Mouse (Mus musculus) inflammation-experienced regulatory T-cells, adult 16 weeks (primary cell): ENCODE results near the gene Zc3h12a. TPM values are rescaled to one million over a fixed set of nuclear protein-coding genes. Genes with fewer than 3 reads are reported as not detected.

Experiments
- polyA plus RNA-seq: library from polyadenylated mRNA; unstranded; fragments of 100-300 nt; shearing (Covaris generic); gene quantifications from one replicate; pipeline ENCODE4 v1.2.1, GENCODE M21; 2017

The Zc3h12a gene
- polyA plus RNA-seq = 23.3 TPM

DNA sequence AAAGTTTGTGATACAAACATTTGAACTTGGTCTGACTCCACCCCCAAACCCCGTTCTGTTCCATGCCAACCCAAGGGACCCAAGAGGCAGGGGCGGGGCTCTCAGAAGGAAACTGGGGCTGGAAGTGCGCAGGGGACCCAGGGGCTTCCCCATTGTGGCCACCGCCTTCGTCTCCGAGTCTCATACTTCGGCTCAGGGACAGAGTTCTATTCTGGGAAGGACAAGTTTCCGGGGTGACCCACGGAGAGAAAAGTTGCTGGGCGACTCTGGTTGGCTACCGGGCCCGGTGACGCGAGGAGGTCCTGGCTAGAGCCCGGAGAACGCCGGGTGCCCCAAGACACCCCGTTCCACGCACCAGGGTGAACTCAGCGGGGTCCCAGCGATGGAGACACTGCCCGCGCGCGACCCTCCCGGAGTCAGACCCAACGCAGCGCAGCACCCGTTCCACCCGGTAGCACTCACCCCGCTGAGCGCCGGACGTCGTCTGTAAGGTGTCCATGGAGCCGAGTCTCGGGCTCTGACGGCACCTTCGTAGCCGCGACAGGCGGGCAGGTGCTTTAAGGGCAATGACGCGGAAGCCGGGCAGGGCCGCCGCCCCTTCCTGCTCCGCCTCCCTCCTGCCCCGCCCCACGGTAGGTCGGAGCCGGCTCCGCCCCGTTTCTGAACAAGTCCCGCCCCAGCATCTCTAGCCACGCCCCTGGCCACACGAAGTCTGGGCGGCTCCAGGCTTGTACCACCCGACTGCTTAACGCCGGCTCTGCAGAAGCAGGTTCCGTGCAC lies at the start of gene Zc3h12a:
Gene Zc3h12a (minus strand): TSS at position 536 of the 780 bp plus-strand sequence.

GRCm38 (mm10) chr4:125084403-125085345 lies 43.0 kb downstream of the Zc3h12a start, which contains the start of gene Meaf6:
Gene Meaf6 (plus strand): TSS chr4:125085134.

Other genes with a start within 250 kb of the Zc3h12a start
- gene Epha10, start 246.9 kb downstream of the Zc3h12a start, polyA plus RNA-seq = not detected
- 21.0 TPM for gene 9930104L06Rik, start 190.8 kb downstream of the Zc3h12a start, polyA plus RNA-seq
- gene Cdca8, start 188.5 kb downstream of the Zc3h12a start, polyA plus RNA-seq = 16.5 TPM
- not detected for gene Rspo1, start 141.4 kb downstream of the Zc3h12a start, polyA plus RNA-seq
- 92.9 TPM for gene Gnl2, start 111.3 kb downstream of the Zc3h12a start, polyA plus RNA-seq
- not detected for gene Dnali1, start 62.1 kb downstream of the Zc3h12a start, polyA plus RNA-seq
- 17.0 TPM for gene Snip1, start 61.2 kb downstream of the Zc3h12a start, polyA plus RNA-seq
- gene Meaf6, start 42.7 kb downstream of the Zc3h12a start, polyA plus RNA-seq = 64.3 TPM